Mouse (Mus musculus): ENCODE measurements at regions not wholly inside any gene's neighbourhood (a gene's known extent, or its start where the extent isn't known, plus 50 kb on each side); places are given as distances from the start of the nearest gene placed in this dataset.

- DNase-seq (ENCODE audit: extremely low spot score in 1 of 2, low spot score in 1 of 2): no peak
These were observed 115.4 kb upstream of the Pter start for GRCm38 (mm10) chr2:12808466-12808865.

GRCm38 (mm10) chr2:12815339-12815738 lies 108.5 kb upstream of the Pter start:
- peak in 1 of 2 experiments; percentile 31 for DNase-seq (ENCODE audit: extremely low spot score in 1 of 2, low spot score in 1 of 2)

DNA sequence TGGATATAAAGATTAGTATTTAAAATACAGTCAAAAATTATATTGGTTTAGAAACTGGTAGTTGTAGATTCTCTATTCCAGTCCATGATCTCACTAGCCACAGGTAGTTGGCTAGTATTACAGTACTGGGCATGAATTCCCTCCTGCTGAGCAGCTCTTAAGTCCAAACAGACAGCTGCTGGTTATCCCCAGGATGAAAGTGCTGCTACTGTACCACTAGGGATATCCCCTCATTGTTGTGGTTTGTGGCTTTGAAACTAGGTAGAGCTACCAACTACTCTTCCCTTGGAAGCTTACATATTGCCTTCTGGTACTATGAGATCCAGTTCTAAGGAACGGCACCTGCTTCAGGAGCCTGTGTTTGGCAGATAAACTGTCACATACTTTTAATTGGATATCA lies 97.9 kb upstream of the Pter start:
- no peak for DNase-seq (ENCODE audit: extremely low spot score in 1 of 2, low spot score in 1 of 2)

DNA sequence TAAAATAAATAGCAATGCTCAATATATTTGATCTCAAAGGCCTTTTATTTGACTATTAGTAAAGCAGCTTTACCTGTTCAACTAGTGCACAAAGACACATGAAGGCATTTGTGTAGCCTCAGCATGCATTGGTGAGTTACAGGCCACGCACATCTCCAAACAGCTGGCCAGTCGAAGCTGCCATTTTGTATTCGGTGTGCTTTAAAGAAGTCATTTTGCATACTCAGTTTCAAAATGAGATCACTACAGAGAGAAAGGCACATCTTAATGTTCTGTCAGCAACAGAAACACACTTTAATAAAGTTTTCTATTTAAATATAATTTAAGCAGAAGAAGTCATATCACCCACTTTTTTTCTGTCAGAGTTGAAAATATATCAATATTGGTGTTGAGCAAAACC lies 90.3 kb upstream of the Pter start:
- no peak for DNase-seq (ENCODE audit: extremely low spot score in 1 of 2, low spot score in 1 of 2)

GRCm38 (mm10) chr2:12866543-12866942 lies 57.3 kb upstream of the Pter start:
- DNase-seq (ENCODE audit: extremely low spot score in 1 of 2, low spot score in 1 of 2): no peak

DNA sequence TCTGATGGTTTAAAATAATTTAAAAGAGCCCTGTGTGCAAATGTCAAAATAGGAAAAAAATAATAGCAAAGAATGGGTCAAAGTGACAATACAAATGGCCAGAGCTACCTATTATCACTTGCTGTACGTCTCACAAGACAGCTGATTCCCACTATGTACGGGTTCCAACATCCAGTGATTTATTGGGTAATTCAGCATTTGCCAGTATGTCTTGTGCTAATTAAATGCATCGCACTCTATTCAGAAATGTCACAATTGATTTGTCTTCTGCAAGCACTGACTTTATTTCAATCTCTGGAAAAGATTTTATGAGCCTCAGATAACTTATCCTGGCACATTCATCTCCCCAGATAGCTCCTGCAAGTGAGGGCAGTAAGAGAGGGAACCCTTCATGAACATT lies 55.1 kb upstream of the Pter start:
- no peak for DNase-seq (ENCODE audit: extremely low spot score in 1 of 2, low spot score in 1 of 2)

Measured in frontal cortex, adult 2 months (tissue).